Mouse (Mus musculus): ENCODE measurements around the gene Golga2. TPM values are rescaled to one million over a fixed set of nuclear protein-coding genes. Genes with fewer than 3 reads are reported as not detected.

Gene Golga2
- polyA plus RNA-seq, 1 experiment from 2014 or later = 24.9 TPM

GRCm38 (mm10) chr2:32320721-32321120 is 33.5 kb downstream of the Golga2 start:
- H3K36me3 ChIP-seq = no peaks in the 10 kb centered on the region
- no peaks in the 10 kb centered on the region for H3K27me3 ChIP-seq (replicated peaks)
- H3K27ac ChIP-seq = peak overlapping the region; percentile 91
- no peak overlapping the region for H3K9ac ChIP-seq
- H3K9me3 ChIP-seq = no peaks in the 10 kb centered on the region
- H3K4me3 ChIP-seq (replicated peaks) = no peak overlapping the region
- no peak overlapping the region for H3K4me2 ChIP-seq
- no peak for ATAC-seq (ENCODE audit: insufficient read depth, low FRiP score, low read depth)
- WGBS = 68% methylated on average over 11 of the region's 11 CpGs
- H3K4me1 ChIP-seq = peaks cover 37% of the 10 kb centered on the region

- Histone ChIP-seq H3K4me1 (peaks cover 31% of the 10 kb centered on the region), H3K27me3 (replicated peaks) (no peaks in the 10 kb centered on the region), H3K36me3 (no peaks in the 10 kb centered on the region), H3K9ac (no peak overlapping the region), H3K9me3 (no peaks in the 10 kb centered on the region), H3K27ac (0 out of 2 replicates have a peak overlapping the region, but pooled peaks have one; percentile 16), H3K4me2 (no peak overlapping the region), H3K4me3 (replicated peaks) (no peak overlapping the region)
- 70% methylated on average over 9 of the region's 9 CpGs for WGBS
- ATAC-seq (ENCODE audit: insufficient read depth, low FRiP score, low read depth) = no peak
These were observed 34.6 kb downstream of the Golga2 start for GRCm38 (mm10) chr2:32321591-32322298.

GRCm38 (mm10) chr2:32322754-32323741 is 35.9 kb downstream of the Golga2 start:
- Histone ChIP-seq H3K9ac (no peak overlapping the region), H3K4me2 (no peak overlapping the region), H3K27me3 (replicated peaks) (no peaks in the 10 kb centered on the region), H3K4me3 (replicated peaks) (no peak overlapping the region), H3K9me3 (no peaks in the 10 kb centered on the region), H3K4me1 (peaks cover 19% of the 10 kb centered on the region), H3K36me3 (no peaks in the 10 kb centered on the region), H3K27ac (no peak overlapping the region)
- WGBS = 82% methylated on average over 7 of the region's 7 CpGs
- ATAC-seq (ENCODE audit: insufficient read depth, low FRiP score, low read depth) = no peak

GRCm38 (mm10) chr2:32324322-32324721 is 37.1 kb downstream of the Golga2 start:
- Histone ChIP-seq H3K4me1 (peaks cover 16% of the 10 kb centered on the region), H3K9ac (no peak overlapping the region), H3K9me3 (no peaks in the 10 kb centered on the region), H3K27ac (no peak overlapping the region), H3K36me3 (no peaks in the 10 kb centered on the region), H3K4me3 (replicated peaks) (no peak overlapping the region), H3K4me2 (no peak overlapping the region), H3K27me3 (replicated peaks) (no peaks in the 10 kb centered on the region)
- no peak for ATAC-seq (ENCODE audit: insufficient read depth, low FRiP score, low read depth)
- WGBS = 60% methylated on average over 4 of the region's 4 CpGs

- Histone ChIP-seq H3K9me3 (no peaks in the 10 kb centered on the region), H3K4me1 (peaks cover 7% of the 10 kb centered on the region), H3K4me2 (no peak overlapping the region), H3K27me3 (replicated peaks) (no peaks in the 10 kb centered on the region), H3K36me3 (no peaks in the 10 kb centered on the region), H3K27ac (no peak overlapping the region), H3K9ac (no peak overlapping the region), H3K4me3 (replicated peaks) (no peak overlapping the region)
- no peak for ATAC-seq (ENCODE audit: insufficient read depth, low FRiP score, low read depth)
- WGBS = 49% methylated on average over 7 of the region's 7 CpGs
These were observed 38.2 kb downstream of the Golga2 start for GRCm38 (mm10) chr2:32325342-32325741.

- H3K36me3 ChIP-seq = no peaks in the 10 kb centered on the region
- no peak overlapping the region for H3K9ac ChIP-seq
- ATAC-seq (ENCODE audit: insufficient read depth, low FRiP score, low read depth) = no peak
- no peak overlapping the region for H3K4me3 ChIP-seq (replicated peaks)
- H3K4me1 ChIP-seq = 0 out of 2 replicates have a peak, but pooled peaks cover 2% of the 10 kb centered on the region
- H3K4me2 ChIP-seq = no peak overlapping the region
- H3K9me3 ChIP-seq = no peaks in the 10 kb centered on the region
- no peaks in the 10 kb centered on the region for H3K27me3 ChIP-seq (replicated peaks)
- H3K27ac ChIP-seq = no peak overlapping the region
- WGBS = 46% methylated on average over 4 of the region's 4 CpGs
These were observed 40.0 kb downstream of the Golga2 start for GRCm38 (mm10) chr2:32327200-32327599.

GRCm38 (mm10) chr2:32328911-32329460 is 41.8 kb downstream of the Golga2 start:
- 39% methylated on average over 13 of the region's 13 CpGs for WGBS
- ATAC-seq (ENCODE audit: insufficient read depth, low FRiP score, low read depth) = no peak
- H3K9ac ChIP-seq = no peak overlapping the region

GRCm38 (mm10) chr2:32329531-32329930 is 42.3 kb downstream of the Golga2 start:
- H3K4me3 ChIP-seq (replicated peaks) = no peak overlapping the region
- 0 out of 2 replicates have a peak, but pooled peaks cover 2% of the 10 kb centered on the region for H3K4me1 ChIP-seq
- no peaks in the 10 kb centered on the region for H3K9me3 ChIP-seq
- H3K36me3 ChIP-seq = no peaks in the 10 kb centered on the region
- no peak for ATAC-seq (ENCODE audit: insufficient read depth, low FRiP score, low read depth)
- no peak overlapping the region for H3K9ac ChIP-seq
- peak overlapping the region; percentile 74 for H3K27ac ChIP-seq
- H3K27me3 ChIP-seq (replicated peaks) = no peaks in the 10 kb centered on the region
- no peak overlapping the region for H3K4me2 ChIP-seq
- WGBS = 34% methylated on average over 6 of the region's 6 CpGs

More at GRCm38 (mm10) chr2:32328911-32329460, 41.8 kb downstream of the Golga2 start:
- H3K27me3 ChIP-seq (replicated peaks) = no peaks in the 10 kb centered on the region
- H3K36me3 ChIP-seq = no peaks in the 10 kb centered on the region
- H3K4me1 ChIP-seq = 0 out of 2 replicates have a peak, but pooled peaks cover 2% of the 10 kb centered on the region
- H3K4me2 ChIP-seq = no peak overlapping the region
- no peak overlapping the region for H3K4me3 ChIP-seq (replicated peaks)
- H3K9me3 ChIP-seq = no peaks in the 10 kb centered on the region
- peak overlapping the region; percentile 59; the same call in 1 of the 2 replicates for H3K27ac ChIP-seq

- Histone ChIP-seq H3K27ac (no peak overlapping the region), H3K4me1 (0 out of 2 replicates have a peak, but pooled peaks cover 5% of the 10 kb centered on the region), H3K9me3 (no peaks in the 10 kb centered on the region), H3K9ac (no peak overlapping the region), H3K36me3 (no peaks in the 10 kb centered on the region), H3K27me3 (replicated peaks) (no peaks in the 10 kb centered on the region; the same call in 1 of the 2 replicates), H3K4me3 (replicated peaks) (no peak overlapping the region), H3K4me2 (no peak overlapping the region)
- no peak for ATAC-seq (ENCODE audit: insufficient read depth, low FRiP score, low read depth)
- 89% methylated on average over 5 of the region's 5 CpGs for WGBS
These were observed 45.0 kb downstream of the Golga2 start for GRCm38 (mm10) chr2:32332159-32332558.

- 52% methylated on average over 15 of the region's 15 CpGs for WGBS
- Histone ChIP-seq H3K36me3 (no peaks in the 10 kb centered on the region), H3K27me3 (replicated peaks) (no peaks in the 10 kb centered on the region; the same call in 1 of the 2 replicates), H3K9me3 (no peaks in the 10 kb centered on the region), H3K27ac (no peak overlapping the region), H3K4me1 (0 out of 2 replicates have a peak, but pooled peaks cover 2% of the 10 kb centered on the region), H3K4me2 (no peak overlapping the region), H3K9ac (no peak overlapping the region), H3K4me3 (replicated peaks) (no peak overlapping the region)
- ATAC-seq (ENCODE audit: insufficient read depth, low FRiP score, low read depth) = no peak
These were observed 48.7 kb downstream of the Golga2 start for GRCm38 (mm10) chr2:32335888-32336287.

GRCm38 (mm10) chr2:32339912-32340642 is 52.9 kb downstream of the Golga2 start:
- Histone ChIP-seq H3K36me3 (no peaks in the 10 kb centered on the region), H3K4me2 (no peak overlapping the region), H3K4me3 (replicated peaks) (no peak overlapping the region), H3K9me3 (no peaks in the 10 kb centered on the region), H3K4me1 (0 out of 2 replicates have a peak, but pooled peaks cover 2% of the 10 kb centered on the region), H3K27me3 (replicated peaks) (no peaks in the 10 kb centered on the region; the same call in 1 of the 2 replicates), H3K9ac (no peak overlapping the region), H3K27ac (no peak overlapping the region)
- WGBS = 46% methylated on average over 26 of the region's 26 CpGs
- no peak for ATAC-seq (ENCODE audit: insufficient read depth, low FRiP score, low read depth)
